Mouse (Mus musculus) embryonic facial prominence, embryonic 13.5 days (tissue): ENCODE measurements around the gene Thrap3. TPM values are rescaled to one million over a fixed set of nuclear protein-coding genes. Genes with fewer than 3 reads are reported as not detected.
A peak's percentile ranks its signal among the peaks of the same experiment; 100 is the strongest.
"Not testable (repeated sequence)": the region's sequence is repeated elsewhere in the genome, so short reads cannot be mapped to it uniquely, and the experiment has no call there.

Experiments
- ATAC-seq: fragments of 200-750 bp; cut with Nextera tagmentation; 2 replicates; pipeline ENCODE4 v1.8.0; 2017; ENCODE audit warnings: low read depth; ENCODE audit not compliant: insufficient number of reproducible peaks, insufficient read depth, low FRiP score, low TSS enrichment
- H3K27ac ChIP-seq: fragments of 300-500 bp; sonication (generic); 2 replicates; pipeline ENCODE4 v1.5.1; 2015; ENCODE audit warnings: moderate library complexity, mild to moderate bottlenecking, inconsistent platforms
- H3K27me3 ChIP-seq: fragments of 300-500 bp; sonication (generic); 2 replicates; pipeline ENCODE4 v1.6.1; 2015; ENCODE audit warnings: mild to moderate bottlenecking, inconsistent platforms
- H3K36me3 ChIP-seq: fragments of 300-500 bp; sonication (generic); 2 replicates; pipeline ENCODE4 v1.6.1; 2015; ENCODE audit warnings: mild to moderate bottlenecking, inconsistent platforms
- H3K4me1 ChIP-seq: fragments of 300-500 bp; sonication (generic); 2 replicates; pipeline ENCODE4 v1.6.1; 2015; ENCODE audit warnings: inconsistent platforms
- H3K4me2 ChIP-seq: fragments of 300-500 bp; sonication (generic); 2 replicates; pipeline ENCODE4 v1.6.1; 2015; ENCODE audit warnings: moderate library complexity, mild to moderate bottlenecking, inconsistent platforms
- H3K4me3 ChIP-seq: fragments of 300-500 bp; sonication (generic); 2 replicates; pipeline ENCODE4 v1.5.1; 2015; ENCODE audit warnings: mild to moderate bottlenecking, inconsistent platforms
- H3K9ac ChIP-seq: fragments of 300-500 bp; sonication (generic); 2 replicates; pipeline ENCODE4 v1.6.1; 2015; ENCODE audit warnings: mild to moderate bottlenecking, inconsistent platforms
- H3K9me3 ChIP-seq: fragments of 300-500 bp; sonication (generic); 2 replicates; pipeline ENCODE4 v1.6.1; 2016; ENCODE audit warnings: inconsistent platforms
- WGBS: fragments of 180-500 bp; shearing (Covaris S2); methylation state at CpG from one replicate; pipeline ENCODE4 v1.1.7; 2015; ENCODE audit warnings: mixed read lengths; 5-methylcytosine and 5-hydroxymethylcytosine counted together
- polyA plus RNA-seq: library from polyadenylated mRNA; unstranded; fragments of >200 nt; fragmentation: Nextera tagmentation; extraction: Ambion mirVana; gene quantifications from 2 replicates; pipeline ENCODE4 v1.2.1, GENCODE M21; 2015

The Thrap3 gene
- polyA plus RNA-seq, 1 experiment from 2014 or later, result 262 TPM

DNA sequence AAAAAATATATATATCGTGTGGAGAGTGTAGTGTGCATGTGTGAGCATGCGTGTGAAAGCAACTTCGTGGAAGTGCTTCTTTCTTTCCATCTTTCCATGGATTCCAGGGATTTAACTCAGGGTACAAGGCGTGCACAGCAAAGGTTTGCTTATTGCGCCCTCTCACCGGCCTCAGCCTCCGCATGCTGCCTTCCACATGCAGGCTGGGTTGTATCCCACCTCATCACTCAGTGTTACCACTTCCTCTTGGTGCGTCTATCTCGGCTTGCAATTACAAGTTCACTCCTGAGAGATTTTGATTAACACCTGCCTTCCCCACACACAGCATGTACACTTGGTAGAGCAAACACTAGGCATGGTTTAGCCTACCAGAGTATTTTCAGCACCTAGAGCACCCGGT, 32.6 kb upstream of the Thrap3 start:
- Histone ChIP-seq H3K4me1 (peaks cover 12% of the 10 kb centered on the region), H3K36me3 (peaks cover 99% of the 10 kb centered on the region), H3K9me3 (no peaks in the 10 kb centered on the region), H3K27ac (no peak overlapping the region), H3K9ac (no peak overlapping the region), H3K4me2 (no peak overlapping the region), H3K27me3 (no peaks in the 10 kb centered on the region), H3K4me3 (no peak overlapping the region)
- 91% methylated on average over 10 of the region's 10 CpGs for WGBS
- ATAC-seq, result no peak

DNA sequence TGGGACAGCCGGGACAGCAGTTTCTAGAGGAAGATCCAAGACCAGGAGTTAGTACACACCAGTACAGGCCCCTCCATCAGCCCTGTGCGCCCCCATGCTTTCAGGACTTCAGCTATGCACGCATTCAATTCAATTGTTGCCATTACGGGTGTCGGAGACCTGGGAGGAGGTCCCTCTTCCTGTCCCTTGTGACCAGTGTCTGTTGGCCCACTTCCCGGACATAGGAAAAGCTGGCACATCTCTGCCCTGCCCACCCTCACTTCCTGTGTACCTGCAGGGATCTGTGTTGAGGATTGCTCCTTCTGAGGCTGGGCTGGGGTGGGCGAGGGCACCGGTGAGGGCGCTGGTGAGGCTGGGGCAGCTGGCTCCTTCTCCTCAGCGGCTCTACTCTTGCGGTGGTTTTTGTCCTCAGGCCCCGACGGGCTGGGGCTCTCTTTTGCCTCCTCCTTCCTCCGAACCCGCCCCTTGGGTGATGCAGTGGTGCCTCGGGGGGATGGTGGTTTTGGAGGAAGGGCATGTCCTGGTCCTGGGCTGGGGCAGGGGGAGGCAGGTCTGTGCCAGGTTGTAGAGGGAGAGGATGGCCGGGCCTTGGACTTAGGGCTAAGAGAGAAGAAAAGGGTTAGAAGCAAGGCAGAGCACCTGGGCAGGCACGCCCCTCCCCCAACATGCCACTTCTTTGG, 32.1 kb upstream of the Thrap3 start:
- no peak overlapping the region for H3K4me3 ChIP-seq
- peaks cover 99% of the 10 kb centered on the region for H3K36me3 ChIP-seq
- no peaks in the 10 kb centered on the region for H3K9me3 ChIP-seq
- H3K27me3 ChIP-seq, result no peaks in the 10 kb centered on the region
- ATAC-seq, result no peak
- no peak overlapping the region for H3K27ac ChIP-seq
- no peak overlapping the region for H3K4me2 ChIP-seq
- H3K9ac ChIP-seq, result no peak overlapping the region
- H3K4me1 ChIP-seq, result peaks cover 12% of the 10 kb centered on the region
- 83% methylated on average over 18 of the region's 18 CpGs for WGBS

DNA sequence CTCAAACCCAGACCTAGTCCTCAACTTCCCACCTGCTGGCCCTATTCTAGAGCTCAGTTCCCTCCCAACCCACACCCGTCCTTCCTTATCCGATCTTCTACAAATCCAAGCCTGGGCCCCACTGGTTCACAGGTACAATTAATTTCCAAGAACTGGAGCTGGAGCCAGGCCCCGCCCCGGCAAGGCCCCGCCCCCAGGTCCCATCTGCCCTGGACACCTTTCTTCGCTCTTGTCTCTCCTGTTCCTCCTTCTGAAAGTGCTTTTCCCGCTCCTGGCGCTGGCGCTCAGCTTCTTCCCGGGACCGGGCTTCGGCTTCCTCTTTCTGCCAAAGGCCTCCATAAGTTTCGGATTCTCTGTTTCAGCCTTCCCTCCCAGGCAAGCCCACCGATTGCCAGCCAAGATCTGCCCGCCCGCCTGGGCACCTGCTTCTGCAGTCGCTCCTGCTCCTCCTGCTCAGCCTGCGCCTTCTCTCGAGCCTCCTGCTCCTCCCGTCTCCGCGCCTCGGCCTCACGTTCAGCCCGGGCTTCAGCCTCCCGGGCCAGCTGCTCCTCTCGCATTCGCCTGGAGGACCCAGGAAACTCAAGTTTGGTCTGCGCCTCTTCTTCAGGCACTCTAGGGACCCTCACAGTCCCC, 31.2 kb upstream of the Thrap3 start:
- no peaks in the 10 kb centered on the region for H3K9me3 ChIP-seq
- ATAC-seq, result no peak
- H3K27ac ChIP-seq, result no peak overlapping the region
- no peak overlapping the region for H3K9ac ChIP-seq
- H3K27me3 ChIP-seq, result no peaks in the 10 kb centered on the region
- H3K4me2 ChIP-seq, result no peak overlapping the region
- no peak overlapping the region for H3K4me3 ChIP-seq
- H3K4me1 ChIP-seq, result peaks cover 12% of the 10 kb centered on the region
- WGBS, result 87% methylated on average over 29 of the region's 29 CpGs
- peaks cover 91% of the 10 kb centered on the region for H3K36me3 ChIP-seq

DNA sequence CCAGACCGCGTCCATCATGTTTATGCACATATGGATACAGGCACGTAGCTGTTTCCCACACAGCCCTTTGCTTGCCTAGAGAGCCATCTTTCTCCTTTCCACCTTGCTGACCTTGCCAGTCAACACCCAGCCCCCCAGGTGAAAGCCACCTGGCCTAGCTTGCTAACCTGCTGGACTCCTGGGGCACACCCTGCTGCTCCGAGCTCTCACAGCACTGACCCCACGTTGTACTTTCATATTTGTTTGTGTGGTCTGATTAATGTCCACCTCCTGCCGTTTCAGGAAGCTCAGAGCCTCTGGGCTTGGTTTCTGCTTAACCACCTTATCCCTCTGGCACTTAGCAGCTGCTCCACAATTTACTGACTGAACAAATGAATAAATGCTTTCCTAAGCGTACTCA, 27.3 kb upstream of the Thrap3 start:
- no peak overlapping the region for H3K4me2 ChIP-seq

DNA sequence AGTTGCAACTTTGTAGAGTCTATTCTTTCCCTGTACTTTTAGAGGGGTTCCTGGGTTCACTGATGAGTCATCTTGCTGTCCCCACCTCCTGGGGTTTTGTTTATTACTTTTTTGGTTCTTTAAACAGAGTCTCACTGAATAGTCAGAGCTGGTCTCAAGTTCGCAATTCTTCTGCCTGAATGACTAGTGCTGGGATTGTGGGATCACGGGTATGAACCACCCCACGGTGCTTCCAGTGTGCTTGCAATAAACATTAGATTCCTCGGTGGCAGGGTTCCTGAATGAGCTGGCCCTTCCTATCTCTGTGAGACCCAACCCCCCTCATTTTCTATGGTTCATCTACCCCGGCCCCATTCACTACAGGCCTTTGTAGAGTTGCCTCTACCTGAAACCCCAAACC, 25.6 kb upstream of the Thrap3 start:
- H3K4me3 ChIP-seq, result no peak overlapping the region
- whole genome bisulfite sequencing, result 28% methylated on average over 5 of the region's 5 CpGs
- H3K27ac ChIP-seq, result no peak overlapping the region
- H3K9ac ChIP-seq, result no peak overlapping the region
- no peaks in the 10 kb centered on the region for H3K27me3 ChIP-seq
- no peak for ATAC-seq
- no peak overlapping the region for H3K4me2 ChIP-seq
- peaks cover 35% of the 10 kb centered on the region for H3K36me3 ChIP-seq
- peaks cover 10% of the 10 kb centered on the region; the same call in 1 of the 2 replicates for H3K4me1 ChIP-seq
- no peaks in the 10 kb centered on the region for H3K9me3 ChIP-seq

More for the DNA sequence above, 27.3 kb upstream of the Thrap3 start:
- Histone ChIP-seq H3K27me3 (no peaks in the 10 kb centered on the region), H3K9me3 (no peaks in the 10 kb centered on the region), H3K4me3 (no peak overlapping the region), H3K4me1 (peaks cover 10% of the 10 kb centered on the region; the same call in 1 of the 2 replicates), H3K9ac (no peak overlapping the region), H3K36me3 (peaks cover 52% of the 10 kb centered on the region), H3K27ac (no peak overlapping the region)
- ATAC-seq, result no peak
- 75% methylated on average over 7 of the region's 7 CpGs for WGBS

DNA sequence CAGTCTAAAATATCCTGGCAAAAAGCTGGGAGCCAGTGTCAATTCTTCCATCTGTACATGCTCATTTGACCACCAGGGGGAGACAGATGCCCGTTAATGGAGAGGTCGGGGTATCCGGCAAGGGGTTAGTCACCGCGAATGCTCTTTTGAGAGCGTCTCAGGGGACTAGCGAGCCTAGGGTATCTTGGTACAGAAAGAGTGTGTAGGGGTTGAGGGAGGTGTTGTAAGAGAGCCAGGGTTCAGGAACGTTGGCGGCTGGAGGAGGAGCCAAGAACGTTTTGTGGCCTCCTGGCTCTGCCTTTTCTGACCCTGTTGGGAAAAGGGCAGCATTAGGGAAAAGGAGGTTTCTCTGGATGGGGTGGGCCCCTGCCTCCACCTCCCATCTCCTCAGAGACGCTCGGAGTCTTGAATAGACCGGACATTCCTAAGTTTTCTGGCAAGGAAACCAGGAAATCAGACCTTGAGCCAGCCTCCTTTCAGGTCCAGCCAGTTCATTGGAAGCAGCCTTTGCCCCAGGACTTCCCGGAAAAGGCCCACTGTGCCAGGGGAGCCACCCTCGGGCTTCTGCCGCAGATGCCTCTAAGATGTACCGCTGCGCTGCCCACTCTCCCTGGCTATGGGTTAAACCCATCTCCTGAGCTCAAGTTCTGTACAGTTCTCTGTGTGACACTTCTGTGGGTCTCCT, 24.7 kb upstream of the Thrap3 start:
- WGBS, result 5% methylated on average over 18 of the region's 18 CpGs
- Histone ChIP-seq H3K9ac (peak overlapping the region; percentile 62), H3K9me3 (no peaks in the 10 kb centered on the region), H3K27me3 (no peaks in the 10 kb centered on the region), H3K4me1 (peaks cover 10% of the 10 kb centered on the region; the same call in 1 of the 2 replicates), H3K27ac (peak overlapping the region; percentile 57), H3K36me3 (peaks cover 25% of the 10 kb centered on the region), H3K4me3 (peak overlapping the region; percentile 37), H3K4me2 (peak overlapping the region; percentile 63)
- ATAC-seq, result peak; percentile 71; the same call in 1 of the 2 replicates

DNA sequence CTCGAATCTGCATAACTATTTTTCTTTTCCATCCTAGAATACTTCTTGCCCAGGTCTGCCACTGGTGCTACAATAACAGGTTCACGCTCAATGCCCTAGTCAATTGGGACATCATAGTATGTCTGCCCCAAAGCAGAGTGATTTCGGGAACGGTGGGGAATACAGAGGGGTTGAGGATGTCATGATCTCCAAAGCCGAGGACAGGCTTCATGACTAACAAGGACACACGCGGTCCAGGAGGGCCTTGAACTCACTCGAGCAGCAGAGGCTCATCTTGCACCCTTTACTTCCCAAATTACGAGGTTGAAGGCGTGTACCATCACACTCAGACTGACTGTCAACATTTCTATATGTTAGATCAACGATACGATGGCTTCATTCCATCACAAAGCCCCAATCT, 24.1 kb upstream of the Thrap3 start:
- WGBS, result 52% methylated on average over 12 of the region's 12 CpGs
- Histone ChIP-seq H3K36me3 (peaks cover 20% of the 10 kb centered on the region), H3K9me3 (no peaks in the 10 kb centered on the region), H3K4me1 (peaks cover 10% of the 10 kb centered on the region; the same call in 1 of the 2 replicates), H3K4me2 (peak overlapping the region; percentile 63), H3K9ac (no peak overlapping the region), H3K27me3 (no peaks in the 10 kb centered on the region), H3K27ac (no peak overlapping the region), H3K4me3 (no peak overlapping the region)
- ATAC-seq, result no peak

DNA sequence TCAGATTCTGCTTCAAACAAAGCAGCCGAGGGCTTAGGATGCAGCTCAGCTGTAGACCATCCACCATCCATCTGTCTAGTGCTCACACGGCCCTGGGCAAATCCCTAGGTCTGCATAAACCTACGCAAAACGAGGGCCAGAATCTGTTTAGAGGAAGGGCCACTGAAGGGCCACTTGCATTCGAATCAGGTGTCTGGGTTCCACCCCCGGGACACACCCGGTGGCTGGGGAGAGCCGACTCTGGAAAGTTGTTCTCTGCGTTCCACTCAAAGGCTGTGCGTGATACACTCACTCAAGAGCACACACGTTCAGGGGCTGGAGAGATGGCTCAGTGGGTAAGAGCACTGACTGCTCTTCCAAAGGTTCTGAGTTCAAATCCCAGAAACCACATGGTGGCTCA, 20.1 kb upstream of the Thrap3 start:
- H3K9me3 ChIP-seq, result no peaks in the 10 kb centered on the region
- no peak overlapping the region for H3K4me3 ChIP-seq
- H3K27me3 ChIP-seq, result no peaks in the 10 kb centered on the region
- no peak for ATAC-seq
- no peak overlapping the region for H3K27ac ChIP-seq
- no peak overlapping the region for H3K9ac ChIP-seq
- H3K36me3 ChIP-seq, result no peaks in the 10 kb centered on the region
- peaks cover 6% of the 10 kb centered on the region; the same call in 1 of the 2 replicates for H3K4me1 ChIP-seq
- WGBS, result 85% methylated on average over 11 of the region's 11 CpGs
- no peak overlapping the region for H3K4me2 ChIP-seq

DNA sequence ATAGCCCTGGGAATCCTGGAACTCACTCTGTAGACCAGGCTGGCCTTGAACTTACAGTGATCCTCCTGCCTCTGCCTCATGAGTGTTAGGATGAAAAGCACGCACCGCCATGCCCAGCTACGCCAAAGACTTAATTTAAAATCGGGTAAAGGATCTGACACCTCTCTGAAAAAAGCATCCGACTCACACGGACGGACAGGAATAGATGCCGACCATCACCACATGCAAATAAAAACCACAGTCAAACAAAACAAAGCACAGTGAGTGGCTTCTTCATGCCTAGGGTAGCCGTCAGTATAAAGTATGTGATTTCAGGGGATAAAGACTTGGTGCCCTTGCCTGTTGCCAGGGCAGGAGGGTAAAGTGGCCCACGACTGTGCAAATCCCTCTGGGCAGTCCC, 17.5 kb upstream of the Thrap3 start:
- Histone ChIP-seq H3K27ac (no peak overlapping the region), H3K27me3 (no peaks in the 10 kb centered on the region), H3K4me2 (no peak overlapping the region), H3K9me3 (no peaks in the 10 kb centered on the region), H3K4me3 (no peak overlapping the region), H3K36me3 (no peaks in the 10 kb centered on the region), H3K4me1 (no peaks in the 10 kb centered on the region), H3K9ac (no peak overlapping the region)
- WGBS, result 90% methylated on average over 10 of the region's 10 CpGs
- ATAC-seq, result no peak

DNA sequence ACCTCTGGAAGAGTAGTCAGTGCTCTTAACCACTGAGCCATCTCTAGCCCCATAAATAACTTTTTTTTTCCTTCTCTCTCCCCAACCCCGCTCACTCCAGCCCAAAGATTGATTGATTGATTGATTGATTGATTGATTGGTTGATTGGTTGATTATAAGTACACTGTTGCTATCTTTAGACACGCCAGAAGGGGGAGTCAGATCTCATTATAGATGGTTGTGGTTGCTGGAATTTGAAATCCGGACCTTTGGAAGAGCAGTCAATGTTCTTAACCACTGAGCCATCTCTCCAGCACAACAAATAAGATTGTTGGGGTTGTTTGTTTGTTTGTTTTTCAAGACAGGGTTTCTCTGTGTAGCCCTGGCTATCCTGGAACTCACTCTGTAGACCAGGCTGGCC, 17.0 kb upstream of the Thrap3 start:
- H3K36me3 ChIP-seq, H3K27me3 ChIP-seq, H3K27ac ChIP-seq, H3K9me3 ChIP-seq, ATAC-seq, H3K9ac ChIP-seq, H3K4me1 ChIP-seq, H3K4me2 ChIP-seq, H3K4me3 ChIP-seq: not testable (repeated sequence)
- WGBS, result 77% methylated on average over 3 of the region's 3 CpGs

DNA sequence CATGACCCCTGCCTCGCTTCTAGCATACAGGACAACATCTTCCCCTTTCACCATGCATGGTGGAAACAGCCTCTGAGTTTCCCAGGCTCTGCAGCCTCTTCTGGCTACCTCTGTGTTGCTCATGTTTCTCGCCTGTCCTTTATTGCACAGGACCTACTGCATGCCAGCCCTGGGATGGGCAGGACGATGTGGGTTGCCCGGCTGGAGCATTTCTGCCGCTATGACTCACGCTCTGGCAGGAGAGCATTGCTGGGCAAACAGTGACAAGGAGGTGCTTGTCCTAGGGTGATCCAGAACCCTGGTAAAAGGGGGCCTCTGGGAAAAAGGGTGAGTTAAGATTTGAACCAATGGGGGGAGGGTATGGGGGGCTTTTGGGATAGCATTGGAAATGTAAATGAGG, 15.2 kb upstream of the Thrap3 start:
- no peaks in the 10 kb centered on the region for H3K36me3 ChIP-seq
- H3K4me3 ChIP-seq, result no peak overlapping the region
- H3K27ac ChIP-seq, result no peak overlapping the region
- H3K4me1 ChIP-seq, result no peaks in the 10 kb centered on the region
- H3K27me3 ChIP-seq, result no peaks in the 10 kb centered on the region
- no peak overlapping the region for H3K9ac ChIP-seq
- ATAC-seq, result no peak
- no peak overlapping the region for H3K4me2 ChIP-seq
- 86% methylated on average over 6 of the region's 6 CpGs for WGBS
- H3K9me3 ChIP-seq, result no peaks in the 10 kb centered on the region

DNA sequence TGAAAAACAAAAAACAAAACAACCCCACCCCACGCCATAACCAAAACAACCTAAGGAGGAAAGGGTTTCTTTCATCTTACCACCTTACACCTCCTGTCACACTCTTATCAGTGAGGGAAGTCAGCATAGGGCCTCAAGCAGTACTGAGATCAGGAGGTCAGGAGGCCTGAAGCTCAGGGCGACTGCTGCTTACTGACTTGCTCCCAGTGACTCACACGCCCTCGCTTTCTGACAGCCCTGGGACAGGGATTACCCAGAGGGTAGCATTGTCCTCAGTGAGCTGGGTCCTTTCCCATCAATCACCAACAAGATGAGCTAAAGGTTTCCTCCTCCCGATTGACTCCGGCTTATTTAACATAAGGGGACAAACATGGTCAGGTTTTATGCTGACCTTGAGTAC, 4.5 kb upstream of the Thrap3 start:
- no peak overlapping the region for H3K27ac ChIP-seq
- WGBS, result 62% methylated on average over 6 of the region's 6 CpGs
- H3K4me1 ChIP-seq, result peaks cover 7% of the 10 kb centered on the region; the same call in 1 of the 2 replicates
- no peaks in the 10 kb centered on the region for H3K27me3 ChIP-seq
- H3K4me2 ChIP-seq, result no peak overlapping the region
- ATAC-seq, result no peak
- H3K9ac ChIP-seq, result no peak overlapping the region
- no peaks in the 10 kb centered on the region for H3K36me3 ChIP-seq
- H3K4me3 ChIP-seq, result no peak overlapping the region
- no peaks in the 10 kb centered on the region for H3K9me3 ChIP-seq
